Mouse (Mus musculus) c-Kit-positive CD71-positive TER-119-positive erythroid progenitor cells, embryonic 14.5 days (primary cell): ENCODE measurements around the gene Adcy1.

ENCODE experiments used
- DNase-seq: peaks from one replicate; pipeline ENCODE4 v3.0.0-alpha.2; 2013; ENCODE audit warnings: low spot score

The Adcy1 gene

DNA sequence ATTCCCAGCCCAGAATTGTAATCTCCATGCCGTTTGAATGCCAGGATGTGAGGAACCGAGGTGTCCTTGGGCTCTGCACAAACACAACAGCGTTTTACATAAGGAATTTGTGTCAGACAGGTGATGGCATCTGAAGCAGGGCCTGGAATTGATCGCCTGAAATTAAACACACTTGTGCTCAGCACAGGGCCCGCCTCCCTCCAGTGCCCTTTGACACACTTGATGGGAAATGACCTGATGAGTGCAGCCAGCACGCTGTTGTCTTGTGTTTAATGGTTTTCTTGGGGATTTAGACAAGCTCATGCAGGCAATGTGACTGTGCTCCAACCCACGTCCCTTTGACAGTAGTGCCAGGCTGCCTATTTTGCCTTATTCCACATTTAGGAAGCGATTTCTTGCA, 124.2 kb downstream of the Adcy1 start:
- DNase-seq, result no peak

DNA sequence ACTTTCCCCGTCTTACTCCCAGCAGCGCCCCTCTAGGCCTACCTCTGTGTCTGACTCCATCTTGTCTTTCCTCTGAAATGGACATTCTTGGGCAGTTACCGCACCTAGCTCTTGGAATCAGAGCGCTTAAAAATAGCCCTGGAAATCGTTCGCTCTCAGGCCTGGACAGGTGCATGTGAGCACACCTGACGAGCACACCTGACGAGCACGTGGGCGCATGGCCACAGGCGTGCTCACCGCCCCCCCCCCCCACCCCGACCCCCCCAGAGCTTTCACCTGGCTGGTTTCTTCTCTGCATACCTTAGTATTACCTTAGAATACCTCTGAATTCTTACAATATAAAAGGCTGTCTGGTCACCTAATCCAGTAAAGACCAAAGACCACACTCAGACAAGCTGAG, 125.2 kb downstream of the Adcy1 start, which contains the start of gene Gm11985:
Gm11985 (minus strand) TSS at position 101 of the 400 bp plus-strand sequence.
- no peak for DNase-seq

DNA sequence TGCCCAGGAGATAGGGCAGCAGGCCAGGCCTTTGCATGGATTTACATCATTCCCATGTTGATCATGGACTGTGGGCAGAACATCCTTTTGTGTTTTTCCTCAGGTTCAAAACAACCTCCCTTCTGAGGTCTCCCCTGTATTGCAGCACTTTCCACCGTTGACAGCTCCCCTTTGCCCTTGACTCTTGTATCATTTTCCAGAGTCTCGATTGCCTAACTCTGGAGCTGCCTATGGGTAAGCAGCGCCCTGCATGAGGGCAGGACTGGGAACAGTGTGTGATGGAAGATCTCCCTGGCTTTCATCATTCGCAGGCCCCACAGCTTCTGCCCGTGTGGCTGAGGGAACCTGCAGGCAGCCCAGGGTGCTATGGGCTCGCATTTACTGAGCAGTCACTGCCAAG, 129.4 kb downstream of the Adcy1 start:
- DNase-seq, result no peak

DNA sequence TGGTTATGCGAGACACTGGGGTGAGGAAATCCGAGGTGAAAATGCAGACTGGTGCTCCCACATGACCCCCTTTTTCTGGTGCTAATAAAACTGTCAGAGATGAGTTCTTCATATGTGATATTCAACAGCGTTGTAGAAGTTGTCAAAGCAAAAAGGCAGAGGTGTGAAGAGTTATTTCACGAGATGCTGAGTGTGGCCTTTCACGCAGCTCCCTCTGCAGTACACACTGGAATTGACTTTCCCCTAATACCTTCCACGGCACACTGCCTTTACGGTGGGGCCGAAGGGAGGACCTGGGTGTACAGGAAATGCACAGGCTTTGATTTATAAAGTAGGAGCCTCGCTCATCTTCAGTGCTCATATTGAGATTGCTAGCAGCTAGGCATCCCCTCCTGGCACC, 129.8 kb downstream of the Adcy1 start:
- DNase-seq, result no peak

DNA sequence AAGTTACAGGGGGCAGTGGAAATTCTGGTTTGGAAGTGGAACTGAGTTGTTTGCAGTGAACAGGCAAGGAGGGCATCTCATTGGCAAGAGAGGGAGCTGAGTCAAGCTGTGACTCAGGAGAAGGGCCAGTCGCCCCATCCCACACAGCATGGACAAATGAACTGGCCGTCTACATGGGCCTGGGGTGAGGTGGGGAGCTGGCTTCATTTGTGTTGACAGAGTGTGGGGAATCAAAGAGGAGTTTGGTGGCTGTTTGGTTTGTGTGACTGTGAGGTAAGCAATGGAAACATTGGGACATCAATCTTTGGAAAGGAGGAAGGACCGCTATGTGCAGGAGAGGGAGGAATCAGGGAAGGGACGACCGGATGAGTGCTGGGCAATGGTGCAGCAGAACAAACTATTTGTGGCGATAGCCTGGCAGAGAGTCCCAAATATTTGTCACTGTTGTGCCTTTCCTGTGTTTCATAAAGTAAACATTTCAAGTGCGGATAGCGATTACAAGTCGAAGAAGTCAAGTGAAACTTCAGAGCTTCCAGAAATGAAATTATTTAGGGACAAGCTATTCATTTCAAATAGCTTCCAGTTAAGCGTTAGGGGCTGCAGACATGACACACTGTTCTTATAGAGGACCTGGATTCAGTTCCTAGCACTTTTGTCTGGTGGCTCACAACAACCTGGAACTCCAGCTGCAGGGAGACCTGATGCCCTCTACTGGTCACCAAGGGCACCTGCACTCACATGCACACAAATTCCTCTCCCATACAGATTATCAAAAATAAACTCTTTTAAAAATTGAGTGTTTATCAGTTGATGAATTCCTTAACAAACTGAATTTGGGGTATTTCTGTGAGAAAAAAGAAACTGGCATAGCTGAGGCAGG, 131.4 kb downstream of the Adcy1 start:
- DNase-seq, result no peak

DNA sequence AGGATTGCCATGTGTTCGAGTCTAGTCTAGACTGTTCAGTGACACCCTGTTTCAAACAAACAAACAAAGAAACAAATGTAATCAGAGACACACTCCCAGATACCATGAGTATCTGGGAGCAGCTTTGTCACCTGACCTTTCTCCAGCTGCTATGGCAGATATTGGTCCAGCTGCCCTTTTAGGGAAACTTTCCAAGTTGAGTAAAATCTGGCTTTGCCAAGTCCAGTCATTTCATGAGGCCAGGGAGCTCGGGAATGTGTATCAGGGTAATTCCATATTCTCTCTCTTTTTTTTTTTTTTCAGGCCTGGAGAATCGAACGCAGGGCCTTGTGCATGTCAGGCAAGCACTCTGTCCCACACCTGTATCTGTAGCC, 132.0 kb downstream of the Adcy1 start:
- no peak for DNase-seq

DNA sequence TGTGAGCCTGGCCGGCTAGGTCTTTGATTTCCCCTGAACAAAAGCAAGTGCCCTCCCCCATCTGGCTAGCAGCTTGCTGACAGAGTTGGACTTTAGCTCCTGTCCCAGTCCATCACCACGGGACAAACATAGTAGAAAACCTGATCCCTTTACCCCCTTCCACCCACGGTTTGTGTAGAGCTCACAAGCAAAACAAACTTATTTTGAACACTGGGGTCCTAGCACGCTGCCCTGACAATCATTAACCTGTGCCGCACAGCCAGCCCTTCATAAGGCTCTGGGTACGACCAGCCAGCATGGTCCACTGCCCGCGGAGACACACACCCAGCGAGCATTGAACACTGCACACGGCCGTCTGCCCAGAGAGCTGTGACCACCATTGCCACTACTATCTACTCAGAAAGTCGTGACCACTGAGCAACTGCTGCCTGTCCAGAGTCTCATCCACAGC, 134.2 kb downstream of the Adcy1 start, which contains the start of gene Igfbp1:
Igfbp1 (plus strand) TSS at position 292 of the 451 bp plus-strand sequence.
- no peak for DNase-seq

DNA sequence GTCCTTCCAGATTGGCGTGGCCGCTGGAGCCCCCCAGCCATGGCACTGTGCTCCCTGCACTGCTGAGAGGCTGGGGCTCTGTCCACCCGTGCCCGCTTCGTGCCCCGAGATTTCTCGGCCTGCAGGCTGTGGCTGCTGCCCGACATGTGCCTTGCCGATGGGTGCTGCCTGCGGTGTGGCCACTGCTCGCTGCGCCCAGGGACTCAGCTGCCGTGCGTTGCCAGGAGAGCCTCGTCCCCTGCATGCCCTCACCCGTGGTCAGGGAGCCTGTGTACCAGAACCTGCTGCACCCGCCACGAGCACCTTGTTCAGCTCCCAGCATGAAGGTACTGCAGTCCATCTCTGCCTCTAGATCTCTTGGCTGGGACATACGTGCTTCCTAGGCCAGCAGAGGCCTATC, 134.7 kb downstream of the Adcy1 start:
- no peak for DNase-seq

DNA sequence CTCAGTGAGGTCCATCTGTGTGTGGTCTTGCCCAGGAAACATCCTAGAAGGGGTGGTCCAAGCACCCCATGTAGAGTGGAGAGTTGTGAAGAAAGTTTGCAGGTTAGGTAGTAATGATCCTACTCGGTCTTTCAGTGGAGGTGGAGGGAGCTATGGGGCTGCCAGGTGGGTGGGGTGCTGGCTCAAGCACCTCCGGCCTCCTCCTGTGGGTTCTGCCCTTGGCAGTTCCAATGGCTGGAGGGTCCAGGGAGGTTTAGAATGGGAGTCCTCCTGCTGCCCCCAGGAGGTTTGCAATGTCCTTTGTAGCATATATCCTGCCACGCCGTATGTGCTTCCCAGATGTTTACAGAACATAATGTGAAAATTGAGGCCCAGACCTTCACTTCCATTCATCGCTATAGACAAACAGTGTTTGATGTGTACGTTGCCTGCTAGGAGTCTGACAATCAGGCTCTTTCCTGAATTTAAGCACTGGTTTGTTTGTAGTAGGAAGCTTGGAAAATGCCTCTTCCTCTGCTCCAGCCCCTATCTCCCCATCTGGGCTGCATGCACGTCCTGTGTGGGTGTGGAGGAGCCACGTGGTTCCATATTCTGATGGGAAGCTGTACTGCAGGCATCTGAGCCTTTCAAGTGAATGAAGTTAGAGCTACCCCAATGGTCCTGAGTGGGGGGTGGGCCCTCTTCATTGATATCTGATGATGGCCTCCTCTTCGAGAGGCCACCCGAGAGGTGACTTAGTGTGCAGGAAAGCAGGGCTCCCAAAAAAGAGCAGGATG, 135.4 kb downstream of the Adcy1 start:
- no peak for DNase-seq

DNA sequence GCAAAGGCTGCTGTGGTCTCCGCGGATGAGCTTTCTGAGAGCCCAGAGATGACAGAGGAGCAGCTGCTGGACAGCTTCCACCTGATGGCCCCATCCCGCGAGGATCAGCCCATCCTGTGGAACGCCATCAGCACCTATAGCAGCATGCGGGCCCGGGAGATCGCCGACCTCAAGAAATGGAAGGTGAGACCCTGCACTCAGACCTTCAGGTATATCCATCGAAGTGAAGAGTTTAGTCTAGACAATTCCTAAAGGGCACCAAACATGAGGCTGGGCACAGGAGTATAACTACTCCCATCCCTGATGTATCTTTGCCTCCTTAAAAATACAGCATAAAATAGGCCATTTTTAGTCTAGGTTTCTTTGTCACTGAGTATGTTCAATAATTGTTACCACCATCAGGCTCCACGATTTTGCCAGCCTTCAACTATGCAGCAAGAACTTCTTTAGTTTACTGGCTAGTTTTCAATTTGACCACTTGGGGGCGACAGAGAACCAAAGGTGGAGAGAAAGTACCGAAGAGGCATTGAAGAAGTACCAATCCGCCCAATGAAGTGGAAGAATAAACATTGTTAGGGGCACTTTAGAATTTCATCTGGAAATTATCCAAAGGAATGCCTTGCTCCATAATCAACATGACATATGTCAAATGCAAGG, 136.6 kb downstream of the Adcy1 start:
- DNase-seq, result peak; percentile 34

DNA sequence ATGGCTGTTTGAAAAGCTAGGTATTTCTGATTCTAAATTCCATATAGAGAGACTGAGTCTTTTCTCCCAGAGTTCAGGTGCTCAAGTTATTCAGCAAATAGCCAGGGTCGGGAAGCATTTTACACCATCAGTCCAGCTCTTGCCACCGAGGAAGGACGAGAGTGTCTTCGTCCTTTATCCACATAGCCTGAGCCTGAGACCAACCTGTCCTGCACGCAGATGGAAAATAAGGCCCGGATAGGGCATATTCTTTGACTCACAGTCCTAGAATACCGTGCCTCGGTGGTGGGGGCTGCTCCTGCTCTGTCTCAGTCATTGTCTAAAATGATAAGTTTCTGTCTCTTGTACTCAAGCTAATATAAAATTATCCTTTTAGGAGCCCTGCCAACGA, 137.1 kb downstream of the Adcy1 start:
- no peak for DNase-seq

DNA sequence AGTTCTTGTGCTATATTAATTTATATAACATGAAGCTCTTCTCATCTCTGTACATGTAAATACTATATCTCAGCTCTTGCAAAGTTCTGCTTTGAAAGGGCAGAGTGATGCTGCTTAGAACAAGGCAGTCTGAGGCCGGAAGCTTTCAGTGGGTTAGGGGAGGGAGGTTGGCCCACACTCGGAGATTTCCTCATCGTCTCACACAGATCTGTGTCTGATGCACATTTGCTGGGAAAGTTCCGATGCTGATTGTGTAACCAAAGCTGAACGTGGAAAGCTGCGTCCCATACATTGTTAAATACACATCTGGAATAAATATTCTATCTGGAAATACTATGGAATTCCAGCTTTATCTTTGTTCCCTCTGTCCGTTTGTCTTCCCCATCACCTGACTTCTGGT, 138.9 kb downstream of the Adcy1 start:
- DNase-seq, result no peak

DNA sequence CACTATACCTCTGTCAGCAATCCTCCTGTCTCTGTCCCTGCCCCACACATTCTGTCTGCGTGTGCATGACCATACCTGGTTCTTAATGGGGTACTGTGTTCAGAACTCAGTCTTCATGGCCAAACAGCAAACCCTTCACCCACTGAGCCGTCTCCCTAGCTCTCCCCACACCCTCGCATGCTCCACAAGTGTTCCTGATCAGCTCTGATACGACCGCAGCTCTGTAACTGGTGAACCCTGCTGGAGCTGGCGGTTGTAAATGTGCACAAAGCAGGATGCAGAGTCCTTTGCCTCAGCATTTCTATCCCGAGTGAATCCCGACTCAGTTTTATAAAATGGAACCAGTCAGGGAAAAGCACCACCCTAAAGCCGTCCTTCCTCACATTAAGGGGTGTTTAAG, 140.6 kb downstream of the Adcy1 start:
- no peak for DNase-seq

DNA sequence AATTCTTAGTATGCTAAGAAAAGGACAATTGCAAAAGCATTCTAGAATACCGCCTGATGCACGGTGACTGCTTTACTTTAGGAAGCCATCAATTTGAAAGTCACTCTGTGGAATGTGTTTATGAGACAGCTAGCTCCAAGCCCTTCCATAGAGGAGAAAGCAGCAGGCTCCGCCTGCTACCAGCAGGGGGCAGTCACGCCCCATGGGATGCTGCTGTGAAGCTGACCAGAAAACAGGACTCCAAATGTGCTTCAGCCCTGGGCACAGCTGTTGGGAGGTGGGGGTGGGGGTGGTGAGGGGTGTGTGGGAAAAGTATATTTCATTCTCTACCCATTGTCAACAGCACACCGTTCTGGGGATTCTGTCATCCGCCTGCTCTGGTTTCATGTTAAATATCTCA, 147.1 kb downstream of the Adcy1 start:
- DNase-seq, result peak; percentile 27

DNA sequence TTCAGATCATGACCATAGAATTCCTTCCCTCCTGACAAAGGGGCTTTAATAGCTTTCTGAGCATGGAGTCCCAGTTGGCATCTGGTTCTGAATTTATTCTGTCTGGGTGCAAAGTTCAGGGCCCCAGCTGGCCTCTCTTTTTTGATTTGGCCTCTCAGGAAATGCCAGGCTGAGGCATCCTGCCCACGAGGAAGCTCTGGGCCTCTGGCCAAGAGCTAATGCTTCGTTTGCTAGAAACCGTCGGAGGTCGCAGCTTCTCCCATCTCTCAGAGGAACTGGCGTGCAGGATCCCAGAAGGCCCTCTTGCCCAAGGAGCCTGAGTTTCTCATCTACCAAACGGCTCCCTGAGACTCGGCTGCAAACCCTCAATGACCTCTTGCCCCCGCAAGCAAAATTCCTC, 147.9 kb downstream of the Adcy1 start:
- DNase-seq, result no peak

DNA sequence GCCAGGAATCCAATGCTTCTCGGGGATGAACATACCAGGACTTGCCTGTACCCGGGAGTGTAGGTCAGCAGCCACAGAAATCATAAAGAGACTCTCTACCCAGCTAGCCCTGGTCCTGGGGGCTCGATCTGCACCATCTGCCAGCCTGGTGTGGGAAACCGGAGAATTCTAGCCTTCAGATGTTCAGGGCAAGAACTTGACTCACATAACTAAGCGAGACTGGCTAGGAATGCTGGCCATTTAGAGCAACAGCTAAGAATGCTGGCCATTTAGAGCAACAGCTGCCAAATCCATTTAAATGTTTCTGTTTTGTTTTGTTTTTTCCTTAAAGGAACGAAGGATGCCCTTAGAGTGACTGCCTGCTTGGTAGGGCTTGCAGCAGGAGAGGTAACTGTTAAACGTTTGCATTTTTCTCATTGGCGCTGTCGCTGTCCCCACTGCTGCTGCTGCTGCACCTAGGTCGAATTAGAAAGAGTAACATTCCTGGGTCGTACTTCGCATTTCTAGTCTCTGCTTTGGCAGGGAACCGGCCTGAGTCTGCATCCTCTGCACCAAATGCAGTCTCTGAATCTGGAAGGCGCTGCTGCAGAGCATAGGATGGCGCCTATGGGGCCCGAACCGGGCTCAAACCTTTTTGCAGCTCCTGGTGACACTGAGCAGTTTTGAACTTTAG, 149.0 kb downstream of the Adcy1 start:
- DNase-seq, result no peak

DNA sequence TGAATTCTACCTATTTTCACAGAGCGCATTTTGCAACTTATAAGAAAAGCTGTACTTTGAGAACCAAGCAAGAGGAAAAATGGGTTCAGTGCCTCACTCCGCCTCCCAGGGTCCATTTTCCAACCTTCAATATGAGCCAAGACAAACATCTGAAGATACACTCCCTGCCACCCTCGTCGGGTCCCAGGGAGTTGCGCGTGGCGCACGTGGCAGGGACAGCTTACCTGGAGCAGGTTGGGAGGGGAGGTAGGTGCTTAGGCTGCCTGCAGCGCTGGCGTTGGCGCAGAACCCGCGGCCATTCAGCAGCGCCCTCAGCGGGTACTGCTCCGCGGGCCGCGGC, 149.8 kb downstream of the Adcy1 start:
- DNase-seq, result no peak

DNA sequence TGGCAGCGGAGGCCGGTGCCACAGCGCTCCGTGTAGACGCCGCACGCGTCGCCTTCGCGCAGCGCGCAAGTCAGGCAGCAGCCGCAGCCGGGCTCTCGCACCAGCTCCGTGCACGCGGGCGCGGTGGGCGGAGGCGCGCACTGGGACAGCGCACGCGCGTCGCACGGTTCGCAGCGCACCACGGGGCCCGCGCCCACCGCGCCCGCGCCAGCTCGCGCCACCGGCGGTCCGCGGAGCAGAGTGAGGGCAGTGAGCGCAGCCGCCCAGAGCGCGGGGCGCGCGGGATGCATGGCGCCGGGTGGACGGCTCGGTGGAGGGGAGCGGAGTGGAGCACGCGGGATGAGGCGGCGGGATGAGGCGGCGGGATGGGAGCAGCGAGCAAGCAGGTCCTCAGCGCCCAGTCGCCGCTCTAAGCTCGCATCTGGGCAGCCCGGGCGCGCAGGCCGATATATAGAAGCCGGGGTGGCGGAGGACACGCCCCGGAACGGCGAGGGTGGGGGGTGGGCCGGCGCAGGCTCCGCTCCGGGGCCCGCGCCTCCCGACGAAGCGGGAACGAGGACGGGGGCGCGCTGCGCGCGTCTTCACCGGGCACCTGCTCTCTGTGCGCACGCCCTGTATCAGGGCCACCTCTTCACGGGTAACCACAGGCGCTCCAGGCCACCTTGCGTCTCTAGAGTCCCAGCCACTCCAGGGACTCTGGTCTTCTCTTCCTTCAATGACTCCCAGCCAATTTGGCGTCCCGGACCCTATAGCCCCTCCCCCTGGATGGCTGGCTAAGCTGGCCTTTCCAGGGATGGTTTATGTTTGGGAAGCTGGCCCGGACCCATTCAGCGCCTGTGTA, 150.4 kb downstream of the Adcy1 start, which contains the start of gene Igfbp3:
Igfbp3 (minus strand) TSS at position 423 of the 841 bp plus-strand sequence.
- no peak for DNase-seq

DNA sequence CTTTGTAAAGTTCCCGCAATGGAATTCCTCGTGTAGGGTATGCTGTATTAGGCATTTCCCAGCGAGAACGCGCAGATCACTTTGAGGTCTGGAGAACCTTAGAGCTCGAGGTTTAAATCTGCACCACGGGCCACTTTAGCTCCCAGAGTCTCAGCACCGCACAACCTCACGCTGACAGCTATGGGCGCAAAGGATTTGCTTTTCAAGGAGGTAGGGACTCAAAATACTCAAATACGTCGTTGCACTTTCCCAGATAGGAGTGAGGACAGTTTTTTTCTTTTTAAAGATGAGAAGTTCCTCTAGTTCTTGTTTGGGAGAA, 151.0 kb downstream of the Adcy1 start:
- DNase-seq, result no peak

DNA sequence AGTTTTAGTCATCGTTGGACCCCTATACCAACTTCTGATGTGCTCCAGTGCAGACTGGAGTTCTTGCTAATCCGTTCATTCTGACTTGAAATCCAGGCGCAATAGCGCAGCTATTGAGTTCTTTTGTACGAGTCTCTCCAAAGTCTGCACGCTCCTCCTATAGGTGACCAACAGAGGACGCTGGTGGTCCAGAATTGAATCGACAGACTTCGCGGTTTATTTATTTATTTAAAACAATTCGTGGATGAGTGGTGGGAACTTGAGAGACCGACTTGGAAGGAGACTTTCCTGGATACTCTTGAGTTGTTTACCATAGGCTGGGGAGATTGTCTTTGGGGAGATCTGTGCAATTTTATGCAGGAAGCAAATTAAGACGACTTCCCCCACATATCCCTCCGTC, 151.5 kb downstream of the Adcy1 start:
- DNase-seq, result no peak

DNA sequence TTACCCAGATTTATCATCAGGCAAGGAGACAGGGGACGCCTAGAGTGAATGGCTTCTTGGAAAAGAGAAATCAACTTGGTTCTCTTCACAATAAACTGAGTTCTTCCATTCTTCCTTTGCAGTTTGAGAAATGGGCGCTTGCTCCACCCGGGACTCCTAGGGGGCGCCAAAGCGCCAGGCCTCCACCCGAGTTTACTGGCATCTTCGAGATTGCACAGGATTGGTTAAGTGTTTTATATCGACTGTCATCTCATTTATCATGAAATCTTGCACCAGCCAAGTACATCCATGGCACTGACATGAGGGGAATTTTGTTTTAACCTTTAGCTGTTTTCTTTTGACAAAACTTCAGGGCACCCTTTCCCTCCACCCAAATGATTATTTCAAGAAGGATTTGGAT, 152.4 kb downstream of the Adcy1 start:
- DNase-seq, result no peak
